ENCODE assay signal across 17 mouse cellular contexts in genomic region chr5:16277058-16277457, GRCm38 (mm10).
"Had no signal": no experiment of that assay in that cellular context is flagged by ENCODE, and none has a peak within 500 bp of the region (broad histone marks: within the 10 kb centered on the region; RNA-seq: fewer than 3 reads in every experiment).

No protein-coding gene starts in this region.

- DNase-seq: lung, adult 2 months; lung, postnatal 14 days; lung, postnatal 36 days; right cerebral cortex, postnatal 14 days; thymus, adult 2 months; thymus, postnatal 25 days; thymus, postnatal 4 days had no signal

- H3K27me3 ChIP-seq: lung, embryonic 15.5 days; megakaryocyte, embryonic 14.5 days; midbrain, embryonic 13.5 days; midbrain, embryonic 15.5 days; neural tube, embryonic 12.5 days; stomach, embryonic 15.5 days had no signal

- H3K4me2 ChIP-seq: lung, embryonic 15.5 days; midbrain, embryonic 11.5 days; midbrain, embryonic 13.5 days; midbrain, embryonic 15.5 days; neural tube, embryonic 12.5 days; stomach, embryonic 15.5 days had no signal

- H3K9me3 ChIP-seq: lung, embryonic 15.5 days; megakaryocyte, embryonic 14.5 days; midbrain, embryonic 13.5 days; midbrain, embryonic 15.5 days; neural tube, embryonic 12.5 days; stomach, embryonic 15.5 days had no signal

- ATAC-seq: lung, postnatal 0 days; midbrain, embryonic 13.5 days; midbrain, embryonic 15.5 days had no signal

- H3K36me3 ChIP-seq: lung, embryonic 15.5 days; midbrain, embryonic 15.5 days; neural tube, embryonic 12.5 days; stomach, embryonic 15.5 days had no signal

- H3K4me1 ChIP-seq: lung, embryonic 15.5 days; megakaryocyte, embryonic 14.5 days; midbrain, embryonic 13.5 days; midbrain, embryonic 15.5 days; neural tube, embryonic 12.5 days; stomach, embryonic 15.5 days had no signal

- H3K4me3 ChIP-seq: lung, embryonic 15.5 days; megakaryocyte, embryonic 14.5 days; midbrain, embryonic 13.5 days; midbrain, embryonic 15.5 days; neural tube, embryonic 12.5 days; stomach, embryonic 15.5 days had no signal

- H3K27ac ChIP-seq: lung, embryonic 15.5 days; macrophage; midbrain, embryonic 13.5 days; midbrain, embryonic 15.5 days; neural tube, embryonic 12.5 days; stomach, embryonic 15.5 days; stomach, postnatal 0 days had no signal

- H3K9ac ChIP-seq: lung, embryonic 15.5 days; midbrain, embryonic 13.5 days; midbrain, embryonic 15.5 days; neural tube, embryonic 12.5 days; stomach, embryonic 15.5 days had no signal
